ENCODE assay signal across 9 mouse cellular contexts in genomic region chr6:36808306-36809058, GRCm38 (mm10). TPM values are rescaled to one million over a fixed set of nuclear protein-coding genes. Genes with fewer than 3 reads are reported as not detected.
DNase-seq lines count a peak whose midpoint lies in the region; ATAC-seq and TF ChIP-seq lines count a peak whose summit lies in the region.
"Had no signal": no experiment of that assay in that cellular context is flagged by ENCODE, and none has a peak within 500 bp of the region (broad histone marks: within the 10 kb centered on the region; RNA-seq: fewer than 3 reads in every experiment).

No protein-coding gene starts in this region.

- TF ChIP-seq CTCF in heart, adult 2 months (IDR thresholded peaks at IDR 0.05) = no peak

- peaks cover 4% of the 10 kb centered on the region; the same call in 1 of the 2 replicates for H3K36me3 ChIP-seq in heart, embryonic 10.5 days
- H3K36me3 ChIP-seq in heart, adult 2 months (ENCODE audit: control insufficient read depth, insufficient read depth, low read length) = no peaks in the 10 kb centered on the region
- H3K36me3 ChIP-seq in limb, embryonic 14.5 days (ENCODE audit: control insufficient read depth, insufficient read depth, low read length) = peaks cover 14% of the 10 kb centered on the region

- peaks cover 18% of the 10 kb centered on the region for H3K4me1 ChIP-seq in heart, embryonic 10.5 days
- H3K4me1 ChIP-seq in heart, adult 2 months (ENCODE audit: control insufficient read depth, insufficient read depth, low read length) = no peaks in the 10 kb centered on the region
- peaks cover 5% of the 10 kb centered on the region; the same call in 1 of the 2 replicates for H3K4me1 ChIP-seq in limb, embryonic 14.5 days (ENCODE audit: control insufficient read depth, insufficient read depth, low read length)

- ATAC-seq in limb, embryonic 14.5 days (ENCODE audit: low FRiP score, low read depth) = no peak

- 65% methylated on average over 7 of the region's 7 CpGs for WGBS in heart, embryonic 10.5 days
- WGBS in heart, adult 2 months = 62% methylated on average over 7 of the region's 7 CpGs
- WGBS in limb, embryonic 14.5 days = 15% methylated on average over 7 of the region's 7 CpGs

- no peaks in the 10 kb centered on the region for H3K27me3 ChIP-seq in heart, embryonic 10.5 days (ENCODE audit: insufficient read depth, poor library complexity, severe bottlenecking)
- H3K27me3 ChIP-seq in heart, adult 2 months (ENCODE audit: control insufficient read depth, insufficient read depth, low read length) = peaks cover 2% of the 10 kb centered on the region; the same call in 1 of the 2 replicates
- no peaks in the 10 kb centered on the region for H3K27me3 ChIP-seq in limb, embryonic 14.5 days (ENCODE audit: control insufficient read depth, insufficient read depth, low read length)

- intact Hi-C loops in heart, adult 2 months (cut with DNase I) = no loop called here

- DNase-seq in heart, embryonic 10.5 days (ENCODE audit: low spot score) = no peak
- no peak for DNase-seq in heart, adult 2 months
- peak; percentile 18 for DNase-seq in retina, postnatal 1 day
- no peak for DNase-seq in retina, embryonic 14.5 days (ENCODE audit: low spot score)
- peak; percentile 40 for DNase-seq in limb, embryonic 14.5 days (ENCODE audit: low spot score)
- DNase-seq in adrenal gland, adult 8-10 months = no peak
- no peak for DNase-seq in cerebellum, adult 18-20 months
- DNase-seq in spleen, postnatal 10 days (ENCODE audit: low spot score in 2 of 2) = no peak

- peak overlapping the region; percentile 64 for H3K4me2 ChIP-seq in limb, embryonic 14.5 days (replicated peaks; ENCODE audit: low read depth, low read length, severe bottlenecking)

- H3K9ac ChIP-seq in heart, adult 2 months (ENCODE audit: low read depth, low read length) = no peak overlapping the region
- H3K9ac ChIP-seq in limb, embryonic 14.5 days (ENCODE audit: low read depth, low read length, severe bottlenecking) = peak overlapping the region; percentile 75

- no peaks in the 10 kb centered on the region for H3K79me2 ChIP-seq in heart, adult 2 months (replicated peaks; ENCODE audit: control insufficient read depth, insufficient read depth, low read length)

- TF ChIP-seq EP300 in heart, adult 2 months (IDR thresholded peaks at IDR 0.05; ENCODE audit: insufficient read depth, low read depth, low read length) = no peak

- peak overlapping the region; percentile 66 for H3K4me3 ChIP-seq in heart, embryonic 10.5 days
- no peak overlapping the region for H3K4me3 ChIP-seq in heart, adult 2 months
- H3K4me3 ChIP-seq in limb, embryonic 14.5 days (replicated peaks; ENCODE audit: low read length) = peak overlapping the region; percentile 59
- H3K4me3 ChIP-seq: erythroblast, embryonic 14.5 days had no signal

- H3K9me3 ChIP-seq in heart, embryonic 10.5 days = no peaks in the 10 kb centered on the region
- no peaks in the 10 kb centered on the region for H3K9me3 ChIP-seq in limb, embryonic 14.5 days (ENCODE audit: control insufficient read depth, low read length)

- no peak for TF ChIP-seq POLR2A in heart, adult 2 months (IDR thresholded peaks at IDR 0.05; ENCODE audit: insufficient read depth, low read depth, low read length)
- no peak for TF ChIP-seq POLR2A in limb, embryonic 14.5 days (IDR thresholded peaks at IDR 0.05; ENCODE audit: borderline replicate concordance, extremely low read depth, insufficient read depth, insufficient read length)

- peak overlapping the region; percentile 80 for H3K27ac ChIP-seq in heart, embryonic 10.5 days
- H3K27ac ChIP-seq in heart, adult 2 months = no peak overlapping the region
- H3K27ac ChIP-seq in limb, embryonic 14.5 days (replicated peaks; ENCODE audit: low read depth, low read length) = peak overlapping the region; percentile 96

RNA-seq across cellular contexts. Expression of gene Ptn, which starts 1.5 kb away (rescaled TPM):
- polyA plus RNA-seq in heart, embryonic 10.5 days (2016; fragmentation: Nextera tagmentation; extraction: Ambion mirVana) = 143 and 358 TPM in 2 replicates
- total RNA-seq in heart, adult 2 months (2021) = 1 to 10 TPM; 2.1 to 2.9 TPM
- 1.4 and 3.2 TPM in 2 replicates for polyA plus RNA-seq in heart, adult 2 months (2012; rRNA removed)
- 321 and 513 TPM in 2 replicates for polyA plus RNA-seq in limb, embryonic 14.5 days (2012; rRNA removed)
- polyA plus RNA-seq in limb, embryonic 14.5 days (2014; fragmentation: Nextera tagmentation; extraction: Ambion mirVana) = 595 and 613 TPM in 2 replicates
- 10 to 100 TPM; 62.3 to 89.5 (median 76.4) TPM for total RNA-seq in adrenal gland, adult 8-10 months (2022)
- polyA plus RNA-seq: erythroblast, embryonic 14.5 days had no signal

Comparison
In these comparisons a context has a peak if more than half of its experiments do, and no peak if none do; other contexts are left out.
1. DNase-seq: peak in retina, postnatal 1 day (single experiment) and limb, embryonic 14.5 days (single experiment); none in heart, embryonic 10.5 days (single experiment), heart, adult 2 months (0 of 2), retina, embryonic 14.5 days (single experiment), adrenal gland, adult 8-10 months (single experiment), cerebellum, adult 18-20 months (0 of 2) and spleen, postnatal 10 days (0 of 2).
2. RNA of gene Ptn, which starts 1.5 kb away (polyA plus RNA-seq): 321 to 613 TPM in limb, embryonic 14.5 days and 143 to 358 TPM in heart, embryonic 10.5 days; 1.4 to 3.2 TPM in heart, adult 2 months; every median in the first group is over 10 times any median in the second.